Mouse (Mus musculus) CH12.LX (cell line): Measurements from ENCODE around the gene Map4k3. TPM values are rescaled to one million over a fixed set of nuclear protein-coding genes. Genes with fewer than 3 reads are reported as not detected.

Experiments used
- DNase-seq: peaks from one replicate; pipeline ENCODE4 v3.0.0-alpha.2; 2013; ENCODE audit errors: extremely low read depth
- H3K27ac ChIP-seq: 2 replicates; pipeline ENCODE4 v1.5.1; 2012; ENCODE audit warnings: low read depth, mild to moderate bottlenecking, control low read depth, moderate library complexity; ENCODE audit not compliant: insufficient read depth
- H3K27me3 ChIP-seq: replicated peaks from 2 replicates; pipeline ENCODE3; 2012; ENCODE audit warnings: inconsistent platforms
- H3K36me3 ChIP-seq, 2 experiments: replicated peaks in 1 of 2; 2 replicates each; pipeline versions ENCODE3 to v1.6.1; 2012; ENCODE audit warnings: inconsistent platforms in 1 of 2, low read length in 1 of 2, mild to moderate bottlenecking in 1 of 2, mixed read lengths in 1 of 2, moderate library complexity in 1 of 2; ENCODE audit not compliant: control insufficient read depth in 1 of 2, insufficient read depth in 1 of 2
- H3K4me1 ChIP-seq, 2 experiments: 2 replicates each; pipeline ENCODE4 v1.6.1; 2012; ENCODE audit warnings: inconsistent platforms in 1 of 2, moderate library complexity in 1 of 2; ENCODE audit not compliant: insufficient read depth in 2 of 2, control insufficient read depth in 1 of 2
- H3K4me2 ChIP-seq: 2 replicates; pipeline ENCODE4 v1.6.1; 2012; ENCODE audit warnings: low read depth, mild to moderate bottlenecking, control low read depth; ENCODE audit not compliant: poor library complexity, insufficient read depth, severe bottlenecking
- H3K4me3 ChIP-seq, 3 experiments: fragments of 150-350 bp in 1 of 3; sonication (generic) in 1 of 3; replicated peaks in 1 of 3; 2 replicates each; pipeline versions ENCODE3 to v1.5.1; 2011 to 2012; ENCODE audit warnings: low read depth in 2 of 3, low read length in 2 of 3, mild to moderate bottlenecking in 2 of 3, moderate library complexity in 2 of 3, control low read depth in 1 of 3, improper control_type of control experiment in 1 of 3, inconsistent platforms in 1 of 3, mixed read lengths in 1 of 3; ENCODE audit not compliant: poor library complexity in 1 of 3
- H3K79me2 ChIP-seq: replicated peaks from 2 replicates; pipeline ENCODE4 v1.6.1; 2012; ENCODE audit warnings: mild to moderate bottlenecking, moderate library complexity; ENCODE audit not compliant: control insufficient read depth, poor library complexity, insufficient read depth, severe bottlenecking; ENCODE audit errors: extremely low read depth
- H3K9ac ChIP-seq: 2 replicates; pipeline ENCODE4 v1.6.1; 2012; ENCODE audit warnings: low read depth, mild to moderate bottlenecking, control low read depth, moderate library complexity; ENCODE audit not compliant: insufficient read depth
- H3K9me3 ChIP-seq: replicated peaks from 2 replicates; pipeline ENCODE3; 2012; ENCODE audit warnings: low read length, inconsistent platforms, mixed read lengths
- BHLHE40 ChIP-seq: IDR thresholded peaks from 2 replicates; pipeline ENCODE4 v1.6.1; 2011; ENCODE audit warnings: mild to moderate bottlenecking, low read depth, low read length, improper control_type of control experiment
- CHD1 ChIP-seq: IDR thresholded peaks from 2 replicates; pipeline ENCODE4 v1.6.1; 2012; ENCODE audit warnings: low read depth, low read length, improper control_type of control experiment, inconsistent platforms
- CHD2 ChIP-seq: IDR thresholded peaks from 2 replicates; pipeline ENCODE4 v1.6.1; 2011; ENCODE audit warnings: low read length, improper control_type of control experiment
- CTCF ChIP-seq, 2 experiments: IDR thresholded peaks in 1 of 2; conservative IDR thresholded peaks in 1 of 2; 2 replicates each; pipeline ENCODE4 v1.5.1; 2011 to 2012; ENCODE audit warnings: low read depth in 2 of 2, low read length in 2 of 2, improper control_type of control experiment in 1 of 2, inconsistent platforms in 1 of 2, mild to moderate bottlenecking in 1 of 2, moderate library complexity in 1 of 2
- ELF1 ChIP-seq: IDR thresholded peaks from 2 replicates; pipeline ENCODE4 v1.6.1; 2014; ENCODE audit warnings: low read depth, mild to moderate bottlenecking, inconsistent platforms, low read length, improper control_type of control experiment
- HCFC1 ChIP-seq: IDR thresholded peaks from 2 replicates; pipeline ENCODE4 v1.6.1; 2012; ENCODE audit warnings: low read depth, mild to moderate bottlenecking, inconsistent platforms, low read length, improper control_type of control experiment
- IRF4 ChIP-seq: IDR thresholded peaks from 2 replicates; pipeline ENCODE4 v1.6.1; 2014; ENCODE audit warnings: low read depth, mild to moderate bottlenecking, inconsistent platforms, low read length, improper control_type of control experiment
- JUN ChIP-seq: IDR thresholded peaks from 2 replicates; pipeline ENCODE4 v1.6.1; 2011; ENCODE audit warnings: low read depth, mild to moderate bottlenecking, low read length, improper control_type of control experiment, moderate library complexity; ENCODE audit not compliant: insufficient read depth
- KAT2A ChIP-seq: IDR thresholded peaks from 2 replicates; pipeline ENCODE4 v1.6.1; 2012; ENCODE audit warnings: low read length, improper control_type of control experiment, inconsistent platforms; ENCODE audit not compliant: insufficient replicate concordance
- MAFK ChIP-seq: IDR thresholded peaks from 2 replicates; pipeline ENCODE4 v1.6.1; 2011; ENCODE audit warnings: low read length, improper control_type of control experiment; ENCODE audit not compliant: insufficient replicate concordance
- MAX ChIP-seq: IDR thresholded peaks from 2 replicates; pipeline ENCODE4 v1.6.1; 2011; ENCODE audit warnings: low read length, improper control_type of control experiment
- MEF2A ChIP-seq: IDR thresholded peaks from 2 replicates; pipeline ENCODE4 v1.6.1; 2014; ENCODE audit warnings: low read depth, mild to moderate bottlenecking, inconsistent platforms, low read length, improper control_type of control experiment, borderline replicate concordance
- MXI1 ChIP-seq: IDR thresholded peaks from 2 replicates; pipeline ENCODE4 v1.6.1; 2011; ENCODE audit warnings: mild to moderate bottlenecking, low read depth, low read length, improper control_type of control experiment
- MYC ChIP-seq: IDR thresholded peaks from 2 replicates; pipeline ENCODE4 v1.6.1; 2011; ENCODE audit warnings: low read depth, mild to moderate bottlenecking, improper control_type of control experiment, low read length
- NELFE ChIP-seq: IDR thresholded peaks from 2 replicates; pipeline ENCODE4 v1.6.1; 2011; ENCODE audit warnings: low read depth, low read length, improper control_type of control experiment
- NRF1 ChIP-seq: IDR thresholded peaks from 2 replicates; pipeline ENCODE4 v1.6.1; 2014; ENCODE audit warnings: low read depth, mild to moderate bottlenecking, inconsistent platforms, low read length, improper control_type of control experiment, moderate library complexity
- POLR2A ChIP-seq: IDR thresholded peaks from 2 replicates; pipeline ENCODE4 v1.6.1; 2011; ENCODE audit warnings: low read depth, mild to moderate bottlenecking, improper control_type of control experiment, low read length
- RAD21 ChIP-seq: IDR thresholded peaks from 2 replicates; pipeline ENCODE4 v1.6.1; 2011; ENCODE audit warnings: low read depth, mild to moderate bottlenecking, low read length, improper control_type of control experiment, moderate library complexity
- SIN3A ChIP-seq: IDR thresholded peaks from 2 replicates; pipeline ENCODE4 v1.6.1; 2012; ENCODE audit warnings: low read length, improper control_type of control experiment, inconsistent platforms
- TBP ChIP-seq: conservative IDR thresholded peaks from 2 replicates; pipeline ENCODE4 v1.6.1; 2011; ENCODE audit warnings: low read depth, low read length, improper control_type of control experiment
- USF1 ChIP-seq: IDR thresholded peaks from 2 replicates; pipeline ENCODE4 v1.6.1; 2014; ENCODE audit warnings: low read depth, mild to moderate bottlenecking, inconsistent platforms, low read length, improper control_type of control experiment
- ZC3H11A ChIP-seq: IDR thresholded peaks from 2 replicates; pipeline ENCODE4 v1.6.1; 2012; ENCODE audit warnings: low read depth, mild to moderate bottlenecking, inconsistent platforms, low read length, improper control_type of control experiment
- ZNF384 ChIP-seq: IDR thresholded peaks from 2 replicates; pipeline ENCODE4 v1.6.1; 2012; ENCODE audit warnings: low read depth, low read length, improper control_type of control experiment, inconsistent platforms
- dilution Hi-C: fragments of 300-500 bp; cut with MboI; formaldehyde crosslinking; loops from 2 replicates; pipeline ENCODE4 v1.14.3; 2020; ENCODE audit warnings: low sequenced_read_pairs; ENCODE audit not compliant: extremely low pct_unique_long_range_greater_than_20kb, extremely low pct_ligation_motif_present
- in situ Hi-C: fragments of 300-500 bp; cut with MboI; formaldehyde crosslinking; loops from 3 replicates; pipeline ENCODE4 v1.14.3; 2019; ENCODE audit warnings: low sequenced_read_pairs, low pct_ligation_motif_present, low pct_unique_long_range_greater_than_20kb, mixed read lengths
- polyA plus RNA-seq: library from polyadenylated mRNA; unstranded; fragments of >175 nt; gene quantifications from 2 replicates; pipeline ENCODE4 v1.2.1, GENCODE M21; 2012; ENCODE audit warnings: low read depth; ENCODE audit not compliant: insufficient read length
- total RNA-seq, 2 experiments: library from RNA; depleted of rRNA; stranded (reverse); fragments of 300-350 nt in 1 of 2; fragments of >200 nt in 1 of 2; gene quantifications; 2 replicates each; pipeline ENCODE4 v1.2.3; 2012 to 2014

Map4k3 gene
- total and polyA plus RNA-seq, 3 experiments = 2.7 to 4.3 (median 3.2) TPM

DNA sequence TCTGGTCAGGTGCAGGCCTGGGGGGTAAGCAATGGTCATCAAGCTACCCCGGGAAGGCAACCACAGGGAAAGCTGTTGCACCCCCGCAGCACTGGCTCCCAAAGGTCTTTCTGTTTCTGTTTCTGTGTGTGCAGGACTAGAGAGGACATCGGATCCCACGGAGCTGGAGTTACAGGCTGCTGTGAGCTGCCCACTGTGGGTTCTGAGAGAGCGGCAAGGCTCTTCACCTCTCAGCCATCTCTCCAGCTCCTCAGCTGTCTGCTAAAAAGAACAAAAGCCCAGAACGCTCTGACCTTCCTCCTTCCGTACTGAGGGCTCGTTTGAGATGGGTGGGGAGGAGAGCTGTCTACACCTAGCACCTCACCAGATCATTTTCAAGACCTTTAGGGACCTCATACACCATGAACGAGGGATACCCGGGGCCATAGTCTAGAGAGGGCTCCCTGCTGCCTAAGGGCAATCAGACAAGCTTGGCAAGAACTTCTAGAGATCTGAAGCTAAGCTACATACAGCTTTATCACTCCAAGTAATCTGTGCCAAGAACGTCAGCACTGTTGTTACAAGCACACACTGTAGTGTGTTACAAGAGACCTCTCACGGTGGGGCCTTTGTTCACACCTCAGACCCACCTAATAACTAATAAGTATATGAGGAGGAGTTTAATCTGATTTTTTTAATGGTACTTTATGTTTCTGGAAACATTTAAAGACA, 29.9 kb downstream of the Map4k3 start:
- Histone ChIP-seq H3K27ac (no peak overlapping the region), H3K4me3 (no peak overlapping the region), H3K27me3 (no peaks in the 10 kb centered on the region), H3K4me1 (peaks cover 0 to 10% of the 10 kb centered on the region in 2 experiments; a peak in 1 of 4 replicates), H3K9me3 (no peaks in the 10 kb centered on the region), H3K9ac (no peak overlapping the region), H3K79me2 (no peaks in the 10 kb centered on the region), H3K4me2 (no peak overlapping the region), H3K36me3 (peaks cover 0 to 3% of the 10 kb centered on the region in 2 experiments)
- in situ Hi-C loops = no loop called here
- dilution Hi-C loops = no loop called here
- no peak for DNase-seq
- TF ChIP-seq NRF1 (no peak), IRF4 (no peak), MYC (no peak), POLR2A (no peak), KAT2A (no peak), TBP (no peak)

DNA sequence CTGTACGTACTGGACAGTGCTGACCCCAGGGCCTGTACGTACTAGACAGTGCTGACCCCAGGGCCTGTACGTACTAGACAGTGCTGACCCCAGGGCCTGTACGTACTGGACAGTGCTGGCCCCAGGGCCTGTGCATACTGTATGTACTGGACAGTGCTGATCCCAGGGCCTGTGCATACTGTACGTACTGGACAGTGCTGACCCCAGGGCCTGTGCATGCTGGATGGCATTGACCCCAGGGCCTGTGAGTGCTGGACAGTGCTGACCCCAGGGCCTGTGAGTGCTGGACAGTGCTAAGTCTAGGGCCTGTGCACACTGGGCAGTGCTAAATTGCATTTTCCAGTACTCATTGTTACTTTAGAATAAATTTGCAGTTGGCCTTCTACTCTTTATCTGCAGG, 31.3 kb downstream of the Map4k3 start:
- no peak for DNase-seq
- peaks cover 0 to 10% of the 10 kb centered on the region in 2 experiments; a peak in 1 of 4 replicates for H3K4me1 ChIP-seq
- no peaks in the 10 kb centered on the region for H3K79me2 ChIP-seq
- no peak overlapping the region for H3K4me2 ChIP-seq
- H3K27me3 ChIP-seq = no peaks in the 10 kb centered on the region
- H3K36me3 ChIP-seq = peaks cover 0 to 4% of the 10 kb centered on the region in 2 experiments
- no peaks in the 10 kb centered on the region for H3K9me3 ChIP-seq
- no peak overlapping the region for H3K9ac ChIP-seq
- H3K4me3 ChIP-seq = no peak overlapping the region
- in situ Hi-C loops = no loop called here
- TF ChIP-seq BHLHE40 = no peak
- no peak for TF ChIP-seq USF1
- TF ChIP-seq MEF2A = no peak
- no peak for TF ChIP-seq MAX
- no peak for TF ChIP-seq ELF1
- TF ChIP-seq MXI1 = no peak
- no peak for TF ChIP-seq NELFE
- TF ChIP-seq MAFK = no peak
- no peak for TF ChIP-seq RAD21
- no peak for TF ChIP-seq CTCF (conservative IDR thresholded peaks at IDR 0.05 in 1 of 2, IDR thresholded peaks at IDR 0.05 in 1 of 2; ENCODE audit: low read depth in 2 of 2, low read length in 2 of 2)
- no peak for TF ChIP-seq ZNF384
- no peak for TF ChIP-seq KAT2A
- TF ChIP-seq CHD1 = no peak
- TF ChIP-seq ZC3H11A = no peak
- no peak for TF ChIP-seq HCFC1
- no peak for TF ChIP-seq CHD2
- no peak for TF ChIP-seq JUN
- TF ChIP-seq SIN3A = no peak
- H3K27ac ChIP-seq = no peak overlapping the region
- dilution Hi-C loops = no loop called here
